Mouse (Mus musculus) c-Kit-positive CD71-negative TER-119-negative erythroid progenitor cells, embryonic 14.5 days (primary cell): ENCODE measurements around the gene Robo1.

Experiments used
- DNase-seq: peaks from one replicate; pipeline ENCODE4 v3.0.0-alpha.2; 2013; ENCODE audit warnings: low read depth

Robo1 gene

DNA sequence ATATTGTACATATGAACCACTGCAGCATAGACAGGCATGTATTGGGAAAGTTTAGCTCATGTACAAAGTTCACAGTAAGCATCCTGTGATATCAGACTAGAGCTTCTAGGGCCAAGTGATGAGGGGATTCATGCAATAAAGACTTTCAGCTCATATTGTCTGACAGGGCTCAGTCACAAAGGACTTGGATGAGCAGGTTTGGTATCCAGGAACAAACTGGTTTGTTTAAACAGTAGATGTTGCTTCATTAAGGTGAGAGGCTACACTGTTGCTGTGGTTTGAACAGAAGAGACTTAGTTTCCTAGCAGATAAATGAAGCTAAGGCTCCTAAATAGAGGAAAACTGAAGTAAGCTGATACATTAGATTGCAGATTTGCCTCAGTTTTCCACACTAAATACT lies 626.8 kb downstream of the Robo1 start:
- DNase-seq = no peak

DNA sequence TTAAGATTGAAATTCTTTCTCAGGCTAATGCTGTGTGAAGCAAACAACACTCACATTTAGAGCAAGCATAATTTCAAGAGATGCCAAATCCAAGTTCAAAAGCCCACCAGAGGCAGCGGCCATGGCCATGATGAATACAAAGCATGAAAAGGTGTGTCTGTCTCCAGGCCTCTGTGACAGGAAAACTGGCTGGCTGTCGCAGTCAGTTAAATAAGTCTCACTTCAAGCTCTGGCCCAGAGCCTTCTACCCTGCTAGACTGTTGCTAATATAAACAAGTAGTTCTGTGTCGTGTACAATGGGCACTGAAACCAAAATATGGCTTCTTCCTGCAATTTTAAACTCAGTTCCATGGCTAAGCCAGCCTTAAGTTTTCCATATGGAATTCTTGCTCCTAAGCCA lies 629.1 kb downstream of the Robo1 start:
- no peak for DNase-seq

DNA sequence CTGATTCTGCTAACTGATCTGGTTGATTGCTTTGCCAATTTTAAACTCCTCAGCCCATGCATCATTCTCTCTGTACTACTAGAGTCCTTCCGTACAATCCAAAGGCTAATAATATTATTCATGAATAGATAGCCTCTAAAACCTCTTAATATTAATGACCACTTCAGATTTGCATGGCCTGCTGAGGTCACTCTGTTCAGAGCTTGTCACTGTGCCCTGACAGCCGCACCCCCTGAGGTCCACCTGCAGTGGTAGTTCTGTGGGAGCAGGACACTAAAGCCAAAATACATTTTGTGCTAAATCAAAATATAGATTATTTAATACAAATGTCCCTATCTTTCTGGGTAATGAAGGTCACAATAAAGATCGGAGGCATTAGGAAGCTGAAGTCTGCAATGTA lies 631.8 kb downstream of the Robo1 start:
- no peak for DNase-seq

DNA sequence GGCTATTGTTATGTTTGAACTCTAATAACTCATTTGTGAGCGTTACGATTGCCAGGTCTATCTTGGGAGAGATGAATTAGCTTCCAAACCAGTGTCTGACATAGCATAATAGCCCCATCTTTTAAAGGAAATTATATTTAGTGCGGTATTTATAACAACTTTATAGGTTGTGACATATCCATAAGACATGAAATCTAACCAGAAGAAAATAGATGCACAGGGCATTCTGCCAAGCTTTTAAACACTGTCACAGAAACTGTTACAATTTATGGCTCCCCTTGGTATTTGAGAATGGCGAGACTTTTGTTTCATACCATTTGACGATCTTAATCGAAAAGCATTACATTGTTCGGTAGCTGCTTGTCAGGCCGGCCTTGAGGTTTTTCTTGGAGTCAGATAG lies 632.7 kb downstream of the Robo1 start:
- no peak for DNase-seq

DNA sequence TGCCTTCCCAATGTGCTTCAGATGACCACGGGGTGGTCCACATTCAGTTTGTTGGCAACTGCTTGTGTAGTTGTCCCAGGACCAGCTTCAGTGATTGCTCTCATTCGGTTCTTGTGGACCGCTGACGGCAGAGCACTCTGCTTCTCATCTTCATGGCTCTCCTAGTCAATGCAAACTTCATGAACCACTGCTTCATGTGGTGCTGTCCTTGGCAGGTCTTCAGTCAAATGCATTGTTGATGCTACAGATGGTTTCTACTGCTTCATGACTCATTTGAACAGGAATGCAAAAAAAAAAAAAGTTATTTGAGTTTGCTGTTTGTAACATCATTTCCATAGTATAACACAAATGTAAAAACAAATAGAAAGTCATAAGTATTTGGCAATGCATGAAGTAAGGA lies 636.3 kb downstream of the Robo1 start:
- no peak for DNase-seq

DNA sequence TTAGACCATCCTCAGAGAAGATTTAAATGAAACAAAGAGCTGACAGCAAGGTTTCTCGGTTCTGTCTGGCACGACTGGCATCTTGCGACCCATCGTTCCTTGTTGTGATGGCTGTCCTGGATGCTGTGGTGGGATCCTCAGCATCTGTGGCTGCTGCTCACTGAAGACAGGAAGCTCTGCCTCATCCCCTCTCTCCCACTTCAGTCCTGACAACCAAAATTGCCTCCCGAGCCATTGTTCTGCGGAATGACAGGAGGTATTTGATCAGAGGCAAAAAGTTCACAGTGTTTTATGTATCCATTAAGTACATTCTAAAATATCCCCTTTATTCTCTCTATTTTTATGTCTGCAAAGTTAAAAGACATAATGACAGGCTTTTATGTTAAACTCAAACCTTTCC lies 643.9 kb downstream of the Robo1 start:
- DNase-seq = no peak

DNA sequence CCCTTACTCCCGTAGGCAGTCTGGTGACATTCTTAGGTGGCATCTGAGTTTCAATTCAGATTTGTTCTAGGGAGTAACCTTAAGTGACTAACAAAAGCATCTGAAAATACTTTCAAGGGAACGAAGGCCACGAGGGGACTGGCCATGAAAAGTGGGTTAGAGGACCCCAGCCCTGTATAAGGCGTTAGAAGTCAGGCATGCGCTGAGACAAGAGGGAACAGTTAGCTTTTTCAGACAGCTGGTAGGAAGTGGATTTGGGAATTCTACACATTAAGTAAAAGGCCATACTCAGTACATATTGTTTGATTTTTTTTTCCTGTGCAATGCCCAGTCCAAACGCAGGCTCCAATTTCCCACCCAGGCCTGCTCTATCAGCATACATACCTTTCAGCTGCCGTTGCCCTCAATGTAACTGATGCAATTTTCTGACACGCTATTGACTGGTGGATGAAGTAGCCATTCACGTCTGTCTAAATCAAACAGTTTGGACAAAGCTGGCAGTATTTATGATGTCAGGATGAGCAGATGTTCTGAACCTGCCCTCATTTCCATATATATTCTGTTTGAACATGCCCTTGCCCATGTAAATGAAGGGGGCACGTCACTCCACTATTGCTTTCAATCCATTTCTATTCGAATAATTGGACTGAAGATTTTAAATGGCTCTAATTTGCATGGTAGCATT lies 651.1 kb downstream of the Robo1 start:
- DNase-seq = no peak

DNA sequence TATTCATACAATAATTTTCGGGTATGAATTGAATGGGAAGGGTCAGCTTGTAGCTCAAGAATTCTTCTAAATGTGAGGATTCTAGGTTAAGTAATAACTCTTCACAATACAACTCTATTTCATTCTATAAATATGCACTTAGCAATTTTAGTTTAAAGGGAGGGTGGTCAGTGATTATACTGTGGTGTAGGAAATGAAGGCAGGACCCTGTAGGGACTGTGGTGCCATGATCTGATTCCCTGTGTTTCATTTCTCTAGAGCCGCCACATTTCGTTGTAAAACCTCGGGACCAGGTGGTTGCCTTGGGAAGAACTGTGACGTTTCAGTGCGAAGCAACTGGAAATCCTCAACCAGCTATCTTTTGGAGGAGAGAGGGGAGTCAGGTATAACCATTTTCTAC lies 651.7 kb downstream of the Robo1 start:
- DNase-seq = no peak

DNA sequence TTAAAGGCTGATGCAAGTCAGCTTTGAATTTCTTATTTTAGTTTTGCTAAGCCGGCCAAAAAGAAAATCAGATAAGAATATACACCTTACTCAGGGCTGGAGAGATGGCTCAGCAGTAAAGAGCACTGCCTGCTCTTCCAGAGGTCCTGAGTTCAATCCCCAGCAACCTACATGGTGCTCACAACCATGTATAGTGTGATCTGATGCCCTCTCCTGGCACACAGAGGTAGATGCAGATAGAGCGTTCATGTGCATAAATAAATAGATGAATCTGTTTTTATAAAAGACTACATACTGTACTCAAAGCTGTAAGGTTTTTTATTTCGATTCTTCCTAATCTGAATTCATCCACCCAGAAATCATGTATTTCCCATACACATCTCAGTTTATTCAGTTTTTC lies 655.7 kb downstream of the Robo1 start:
- no peak for DNase-seq

DNA sequence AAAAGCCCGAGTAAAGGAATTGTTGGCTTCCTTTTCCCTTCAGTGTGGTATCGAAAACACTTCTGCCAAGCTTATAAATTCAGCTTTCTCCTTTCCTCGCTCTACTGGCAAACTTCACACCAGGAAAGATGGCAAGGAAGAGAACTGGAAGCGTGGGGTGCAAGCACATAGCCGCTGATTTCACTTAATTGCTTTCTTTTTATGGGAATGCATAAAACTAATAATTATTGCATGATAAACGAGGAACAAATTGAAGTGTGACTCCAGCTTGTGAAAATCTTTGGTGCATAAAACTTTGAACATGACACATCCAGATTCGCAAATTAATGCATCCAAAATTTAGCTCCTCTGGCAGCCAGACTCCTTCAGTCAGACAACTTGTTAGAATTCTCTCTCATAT lies 659.4 kb downstream of the Robo1 start:
- no peak for DNase-seq

DNA sequence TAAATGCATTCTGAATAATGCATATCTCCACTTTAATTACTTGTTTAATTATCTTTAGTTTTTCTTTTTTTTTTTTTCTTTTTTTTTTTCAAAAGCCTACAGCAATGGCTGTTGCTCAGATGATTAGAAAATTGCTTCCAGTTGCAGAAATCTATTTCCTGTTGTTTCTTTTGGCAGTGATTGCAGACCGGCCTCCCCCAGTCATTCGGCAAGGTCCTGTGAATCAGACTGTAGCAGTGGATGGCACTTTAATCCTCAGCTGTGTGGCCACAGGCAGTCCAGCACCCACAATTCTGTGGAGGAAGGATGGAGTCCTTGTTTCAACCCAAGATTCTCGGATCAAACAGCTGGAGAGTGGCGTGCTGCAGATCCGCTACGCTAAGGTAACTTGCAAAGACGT lies 661.9 kb downstream of the Robo1 start:
- DNase-seq = no peak

DNA sequence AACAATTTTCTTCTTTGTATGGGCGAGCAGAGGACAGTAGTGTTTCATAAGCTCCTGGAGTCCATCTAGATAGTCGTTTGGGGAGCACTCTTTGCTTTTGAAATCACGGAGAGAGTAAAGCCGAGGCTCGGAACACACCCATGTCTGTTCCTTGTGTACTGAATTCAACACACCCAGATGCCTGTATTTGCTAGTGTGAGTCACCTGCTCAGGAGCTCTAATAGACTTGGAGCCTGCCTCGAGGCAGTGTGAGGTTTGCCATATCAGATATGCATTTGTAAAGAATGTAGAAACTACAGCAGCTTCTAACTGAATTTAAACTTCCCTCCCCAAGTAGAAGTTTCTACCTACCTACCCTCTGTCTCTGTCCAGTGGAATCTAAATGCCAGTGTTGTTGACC lies 665.6 kb downstream of the Robo1 start:
- no peak for DNase-seq

DNA sequence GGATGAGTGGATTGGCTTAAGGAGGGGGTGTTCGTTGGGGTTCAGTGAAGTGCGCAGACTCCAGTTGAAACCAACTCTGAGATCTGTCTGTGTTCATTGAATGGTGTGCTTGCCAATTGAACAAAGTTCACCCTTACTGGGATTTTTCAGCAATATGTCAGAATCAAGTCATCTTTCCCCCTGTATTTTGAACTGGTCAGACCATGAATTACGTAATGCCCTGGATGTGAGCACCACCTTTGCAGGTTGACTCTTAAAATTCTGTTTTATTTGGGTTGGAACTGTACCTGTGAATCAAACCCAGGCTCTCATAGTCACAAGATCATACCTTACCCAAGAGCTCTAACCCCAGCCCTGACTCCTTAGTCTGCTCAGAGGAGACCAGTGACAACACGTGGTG lies 666.6 kb downstream of the Robo1 start:
- no peak for DNase-seq

DNA sequence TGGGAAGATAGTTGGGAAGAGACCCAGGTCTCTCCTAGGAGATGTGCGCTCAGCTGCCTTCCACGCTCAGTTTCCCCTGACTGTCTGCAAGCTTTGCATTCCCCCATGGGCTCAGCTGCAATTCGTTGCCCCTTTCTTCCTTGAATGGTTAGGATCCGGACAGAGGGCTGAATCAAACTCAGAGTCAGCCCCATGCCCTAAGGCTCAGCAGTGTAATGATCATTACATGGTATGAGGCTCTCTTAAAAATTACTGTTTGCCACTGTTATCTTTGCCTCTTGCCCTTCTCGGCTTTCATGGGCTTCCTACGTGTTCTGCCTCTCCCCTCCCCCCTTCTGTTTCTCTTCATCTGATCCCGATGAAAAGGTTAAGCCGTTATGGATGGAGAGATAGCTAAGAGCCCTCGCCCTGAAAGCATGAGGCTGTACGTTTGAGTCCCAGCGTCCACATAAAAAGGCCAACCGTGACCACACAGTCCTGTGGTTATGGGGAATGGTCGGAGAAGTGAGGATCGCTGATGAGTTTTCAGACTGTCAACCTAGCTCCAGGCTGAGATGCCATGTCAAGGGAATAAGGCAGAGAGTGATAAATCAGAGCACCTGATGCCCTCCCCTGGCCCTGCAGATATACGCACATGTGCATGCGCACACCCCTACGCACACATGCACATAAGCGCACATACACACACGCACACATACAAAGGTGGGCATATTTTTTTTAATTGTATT lies 668.9 kb downstream of the Robo1 start:
- DNase-seq = no peak

DNA sequence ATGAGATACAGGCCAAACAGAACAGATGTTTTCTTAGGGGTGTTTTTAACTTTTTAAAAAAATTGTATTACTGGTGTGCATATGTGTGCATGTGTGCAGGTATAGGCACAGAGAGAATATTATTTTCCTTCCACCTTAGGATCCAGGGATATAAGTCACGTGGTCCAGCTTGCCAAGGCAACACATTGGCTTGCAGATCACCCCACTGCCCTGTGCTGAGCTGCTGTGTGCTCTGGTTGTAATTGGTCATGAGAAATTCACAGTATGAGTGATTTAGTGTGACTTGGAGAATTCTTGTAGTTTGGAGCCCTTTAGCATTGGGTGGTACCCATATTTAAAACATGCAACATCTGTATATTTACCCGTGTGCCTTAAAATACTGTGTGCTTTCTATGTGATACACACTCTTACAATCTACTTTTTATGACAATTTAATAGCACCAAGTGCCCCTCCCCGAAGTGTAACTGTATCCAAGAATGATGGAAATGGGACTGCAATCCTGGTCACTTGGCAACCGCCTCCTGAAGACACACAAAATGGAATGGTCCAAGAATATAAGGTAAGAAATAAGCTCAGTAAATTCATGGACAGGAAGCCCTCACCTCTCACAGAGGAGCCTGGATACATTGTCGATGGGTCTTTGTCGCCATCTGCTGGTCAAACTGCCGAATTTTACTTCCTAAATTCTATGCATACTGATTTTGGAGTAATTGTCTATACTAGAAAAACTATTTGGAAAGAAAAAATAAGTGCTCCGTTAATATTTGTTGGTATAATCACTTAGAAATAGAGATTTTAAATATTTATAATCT lies 671.5 kb downstream of the Robo1 start:
- peak; percentile 36 for DNase-seq

DNA sequence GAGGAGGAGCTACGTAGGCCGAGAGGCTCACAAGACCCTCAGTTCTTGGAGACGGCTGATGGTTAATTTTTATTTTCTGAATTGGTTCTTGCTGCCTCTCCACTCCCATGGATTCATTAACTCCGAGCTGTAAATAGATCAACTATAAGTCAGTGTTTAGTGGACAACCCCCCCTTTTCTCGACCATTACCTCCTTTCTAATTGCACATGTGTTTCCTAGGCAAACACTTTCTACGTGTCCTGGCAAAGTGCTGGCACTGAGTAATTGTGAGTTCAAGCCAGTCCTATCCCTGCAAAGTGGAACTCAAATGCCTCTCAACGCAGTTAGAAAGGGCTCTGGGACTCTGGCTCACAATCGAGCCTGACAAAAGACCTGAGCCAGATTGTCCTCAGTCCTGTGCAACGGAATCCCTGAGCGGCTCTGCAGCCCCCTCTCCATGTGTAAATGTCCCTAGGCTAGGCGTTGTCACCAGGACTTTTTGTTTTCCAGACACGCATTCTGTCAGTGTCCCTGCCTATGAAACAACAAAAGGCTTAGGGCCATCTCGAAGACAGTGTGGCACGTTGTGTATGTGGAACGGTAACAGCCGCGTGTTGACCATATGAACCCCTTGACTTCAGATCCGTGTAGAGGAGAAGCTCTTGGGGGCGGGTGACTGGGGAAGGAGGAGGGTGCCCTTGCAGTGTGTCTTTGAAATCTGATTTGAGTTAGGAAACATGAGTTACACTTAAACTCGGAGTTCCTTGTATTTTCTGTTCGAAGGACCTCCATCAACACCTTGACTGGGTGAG lies 682.5 kb downstream of the Robo1 start:
- no peak for DNase-seq

DNA sequence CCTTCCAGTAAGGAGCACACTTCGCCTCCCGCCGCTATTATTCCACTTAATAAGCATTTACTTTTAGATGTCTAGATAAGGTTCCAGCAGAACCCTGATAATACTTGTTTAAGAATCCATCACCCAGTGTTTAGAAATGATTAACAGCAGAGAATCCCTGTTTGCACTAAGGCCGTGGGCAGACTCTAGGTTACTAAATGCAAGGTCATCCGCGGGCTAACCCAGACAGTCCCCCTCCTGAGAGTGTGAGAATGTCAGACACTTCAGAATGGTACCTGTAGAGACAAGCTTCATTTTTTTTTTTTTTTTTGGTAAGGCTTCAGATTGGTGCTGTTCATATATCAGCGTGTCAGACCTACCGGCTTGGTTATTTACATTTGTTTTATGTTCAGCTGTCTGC lies 685.1 kb downstream of the Robo1 start:
- no peak for DNase-seq

DNA sequence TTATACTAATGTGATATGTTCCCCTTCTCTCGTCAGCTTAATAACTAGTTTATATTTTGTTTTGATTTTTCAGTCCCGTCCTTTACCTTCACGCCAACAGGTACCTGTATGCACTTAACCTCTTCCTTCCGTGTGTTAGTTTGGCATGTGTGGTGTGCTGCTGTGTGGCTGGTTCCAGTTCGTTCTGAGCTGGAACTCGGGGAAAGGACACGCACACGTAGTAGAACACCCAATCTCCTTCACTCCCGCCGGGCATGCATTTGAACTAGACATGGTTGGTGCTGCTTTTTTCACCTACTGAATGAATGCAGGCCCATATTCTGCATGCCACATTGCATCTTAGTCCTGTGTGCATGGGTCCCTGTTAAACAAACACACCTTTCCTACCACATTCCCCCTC lies 685.5 kb downstream of the Robo1 start:
- DNase-seq = no peak

DNA sequence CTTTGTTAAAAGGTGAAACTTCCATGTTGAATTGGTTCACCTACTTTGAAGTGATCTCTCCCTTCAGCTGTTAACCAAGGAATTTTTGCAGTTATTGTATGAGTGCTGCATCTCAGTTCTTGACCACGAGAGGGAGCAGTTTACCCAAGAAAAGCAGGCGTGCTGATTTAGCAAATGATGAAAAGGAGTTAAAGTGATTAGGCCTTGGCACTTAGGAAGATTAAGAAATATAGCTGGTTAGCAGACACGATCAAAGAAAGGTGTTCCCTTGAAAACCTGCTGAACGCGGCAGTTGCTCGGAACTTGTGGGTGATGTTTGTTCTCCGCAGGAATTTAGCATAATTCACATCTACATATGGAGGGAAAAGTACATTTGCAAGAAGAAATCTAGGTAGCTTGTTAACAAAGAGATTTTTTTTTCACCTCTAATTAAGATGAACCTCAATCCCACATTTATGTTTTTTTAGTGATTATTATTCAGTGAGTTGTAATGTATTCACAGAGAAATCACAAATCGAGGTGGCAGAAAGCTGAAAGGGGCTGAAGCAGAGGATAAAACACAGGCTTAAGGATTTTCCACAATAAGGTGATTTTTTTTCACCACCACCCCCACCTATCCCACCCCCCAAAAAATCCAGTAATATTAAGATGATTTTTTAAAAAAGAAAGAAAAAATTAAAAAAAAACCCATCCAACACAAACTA lies 687.3 kb downstream of the Robo1 start:
- peak; percentile 16 for DNase-seq

DNA sequence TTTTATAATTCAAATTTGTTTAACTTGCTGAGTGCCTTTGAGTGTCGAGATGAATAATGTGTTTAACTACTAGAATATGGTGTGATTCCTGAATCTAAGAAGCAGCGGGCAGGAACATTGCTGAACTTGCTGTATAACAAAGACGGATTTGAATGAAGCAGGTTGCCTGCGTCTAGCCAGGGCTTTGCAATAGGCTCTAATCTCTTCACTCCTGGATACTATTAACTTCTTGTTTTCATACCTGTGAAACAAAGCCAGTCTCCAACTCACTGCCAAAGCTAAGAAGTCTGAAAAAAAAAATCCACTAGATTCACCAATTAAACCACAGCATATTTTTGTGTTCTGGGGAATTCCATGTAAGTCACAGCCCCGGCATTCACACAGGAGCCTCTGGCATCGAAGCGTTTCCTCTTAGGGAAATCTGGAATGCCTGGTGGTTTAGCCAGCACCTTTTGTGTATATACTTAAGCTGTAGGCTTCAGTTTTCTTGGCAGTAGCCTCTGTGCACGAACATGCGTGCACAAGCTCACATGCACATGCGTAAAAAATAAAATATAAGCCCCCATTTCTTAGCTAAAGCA lies 687.9 kb downstream of the Robo1 start:
- no peak for DNase-seq

DNA sequence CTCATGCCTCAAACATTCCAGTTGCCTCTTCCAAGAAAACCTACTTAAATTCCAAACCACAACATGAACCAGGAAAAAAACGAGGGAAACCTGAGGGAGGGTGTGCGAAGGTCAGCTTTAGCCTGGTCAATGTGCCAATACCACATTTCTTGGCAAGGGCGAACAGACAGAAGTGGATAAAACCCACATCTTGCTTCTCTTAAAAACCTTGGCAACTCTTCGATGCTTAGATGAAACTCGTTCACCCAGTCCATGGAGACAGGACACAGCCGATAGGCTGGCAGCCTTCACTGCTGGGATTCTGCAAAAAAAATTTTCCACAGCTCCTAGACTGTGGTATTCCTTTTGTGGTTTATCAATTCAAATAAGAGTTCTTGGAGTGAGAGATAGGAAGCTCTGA lies 690.6 kb downstream of the Robo1 start:
- no peak for DNase-seq
